Mouse (Mus musculus): ENCODE results near the gene Thbs2.
"Not testable (repeated sequence)": the region's sequence is repeated elsewhere in the genome, so short reads cannot be mapped to it uniquely, and the experiment has no call there.

Gene Thbs2

GRCm38 (mm10) chr17:14627828-14628338, 66.2 kb downstream of the Thbs2 start:
- DNase-seq: no peak

- DNase-seq: no peak
These were observed 69.6 kb downstream of the Thbs2 start for GRCm38 (mm10) chr17:14624433-14624832.

GRCm38 (mm10) chr17:14621006-14621405, 73.0 kb downstream of the Thbs2 start:
- DNase-seq: not testable (repeated sequence)

DNA sequence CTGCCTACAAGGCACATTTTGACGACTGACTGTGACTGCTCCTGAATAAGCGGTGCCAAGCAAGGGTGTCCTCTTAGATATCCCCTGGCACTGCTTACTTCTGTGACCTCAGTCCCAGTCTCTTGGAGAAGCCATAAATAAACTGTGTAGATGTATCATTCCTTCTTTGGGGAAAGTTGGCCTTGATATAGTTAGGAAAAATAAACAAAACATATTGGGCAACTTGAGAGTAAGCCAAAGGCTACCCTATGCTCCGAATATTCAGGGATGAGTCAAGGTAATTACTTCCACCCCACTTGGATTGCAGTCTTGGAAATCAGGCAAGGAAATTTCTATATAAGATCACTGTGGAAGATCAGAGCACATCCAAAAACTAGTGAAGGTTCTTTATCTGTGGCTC, 74.0 kb downstream of the Thbs2 start:
- no peak for DNase-seq

DNA sequence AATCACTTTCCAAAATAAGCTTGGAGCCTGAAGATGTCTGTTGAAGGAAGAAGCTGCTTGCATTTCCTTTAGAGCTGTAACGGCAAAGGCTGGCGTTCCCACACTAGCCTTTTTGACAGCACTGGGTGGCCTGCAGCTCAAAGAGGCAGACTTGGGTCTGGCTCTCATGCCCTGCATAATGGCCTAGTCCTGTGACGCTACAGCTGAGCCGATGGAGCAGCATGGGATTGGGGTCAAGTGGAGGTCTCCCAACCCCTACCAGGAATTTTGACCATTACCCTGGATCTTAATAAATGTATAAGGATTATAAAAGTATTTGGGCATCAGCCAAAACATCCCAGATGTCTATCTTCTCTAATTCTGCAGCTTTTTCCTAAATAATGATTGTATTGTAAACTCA, 75.0 kb downstream of the Thbs2 start:
- no peak for DNase-seq

Data from thymus, postnatal 36 days (tissue).